Mouse (Mus musculus) forebrain, embryonic 13.5 days (tissue): Measurements from ENCODE around the gene Cyth1. TPM values are rescaled to one million over a fixed set of nuclear protein-coding genes. Genes with fewer than 3 reads are reported as not detected.

ENCODE experiments used
- ATAC-seq: fragments of 200-750 bp; cut with Nextera tagmentation; 2 replicates; pipeline ENCODE4 v1.8.0; 2017
- H3K27ac ChIP-seq: fragments of 300-500 bp; sonication (generic); 2 replicates; pipeline ENCODE4 v1.5.1; 2015; ENCODE audit warnings: inconsistent platforms, mild to moderate bottlenecking, moderate library complexity
- H3K27me3 ChIP-seq: fragments of 300-500 bp; sonication (generic); 2 replicates; pipeline ENCODE4 v1.6.1; 2015; ENCODE audit warnings: mild to moderate bottlenecking, inconsistent platforms
- H3K36me3 ChIP-seq: fragments of 300-500 bp; sonication (generic); 2 replicates; pipeline ENCODE4 v1.6.1; 2015; ENCODE audit warnings: mild to moderate bottlenecking, inconsistent platforms; ENCODE audit not compliant: poor library complexity, severe bottlenecking
- H3K4me1 ChIP-seq: fragments of 300-500 bp; sonication (generic); 2 replicates; pipeline ENCODE4 v1.6.1; 2015; ENCODE audit warnings: inconsistent platforms
- H3K4me2 ChIP-seq: fragments of 300-500 bp; sonication (generic); 2 replicates; pipeline ENCODE4 v1.6.1; 2015; ENCODE audit warnings: inconsistent platforms, mild to moderate bottlenecking, moderate library complexity
- H3K4me3 ChIP-seq: fragments of 300-500 bp; sonication (generic); 2 replicates; pipeline ENCODE4 v1.5.1; 2015; ENCODE audit warnings: mild to moderate bottlenecking, inconsistent platforms
- H3K9ac ChIP-seq: fragments of 300-500 bp; sonication (generic); 2 replicates; pipeline ENCODE4 v1.6.1; 2015; ENCODE audit warnings: mild to moderate bottlenecking, inconsistent platforms
- H3K9me3 ChIP-seq: fragments of 300-500 bp; sonication (generic); replicated peaks from 2 replicates; pipeline ENCODE4 v1.6.1; 2016; ENCODE audit warnings: inconsistent platforms
- WGBS: fragments of 180-500 bp; shearing (Covaris S2); methylation state at CpG from one replicate; pipeline ENCODE4 v1.1.7; 2015; 5-methylcytosine and 5-hydroxymethylcytosine counted together
- polyA plus RNA-seq: library from polyadenylated mRNA; unstranded; fragments of >200 nt; fragmentation: Nextera tagmentation; extraction: Ambion mirVana; gene quantifications from 2 replicates; pipeline ENCODE4 v1.2.1, GENCODE M21; 2015

Gene Cyth1
- polyA plus RNA-seq, 1 experiment from 2014 or later, result 22.7 TPM

DNA sequence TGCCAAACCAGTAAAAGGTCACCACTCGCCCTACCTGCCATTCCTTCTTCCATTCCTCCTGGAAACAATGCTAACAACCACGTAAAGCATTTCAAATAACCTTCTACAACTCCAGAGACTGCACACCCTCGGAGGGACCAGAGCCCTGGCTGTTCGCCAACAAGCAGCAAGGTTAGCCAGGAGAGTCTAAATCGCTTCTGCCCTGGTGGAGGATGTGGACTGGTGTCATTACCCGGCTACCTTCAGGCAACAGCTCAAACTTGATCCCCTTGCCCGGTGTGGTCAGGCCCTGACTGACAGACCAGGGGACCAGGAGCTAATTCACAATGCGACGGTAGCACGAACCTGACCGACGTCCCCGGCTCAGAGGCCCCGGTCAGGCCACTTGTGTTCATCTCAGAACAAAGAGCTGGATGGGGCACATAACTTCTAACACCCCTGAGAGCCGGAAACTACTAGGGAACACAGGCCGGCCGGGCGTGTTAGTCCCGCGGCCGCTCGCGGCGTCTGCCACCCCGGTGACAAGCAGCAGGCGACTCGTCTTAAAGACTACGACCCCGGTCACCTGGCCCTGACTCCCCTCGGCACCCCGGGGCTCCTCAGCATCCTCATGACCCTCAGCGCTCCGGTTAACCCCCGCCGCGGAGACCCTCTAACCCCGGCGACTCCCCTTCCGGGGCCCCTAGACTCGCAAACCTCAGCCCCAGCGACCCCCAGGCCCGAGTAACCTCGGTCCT, 865 bp downstream of the Cyth1 start:
- ATAC-seq, result 0 out of 2 replicates have a peak, but pooled peaks have one; percentile 5

DNA sequence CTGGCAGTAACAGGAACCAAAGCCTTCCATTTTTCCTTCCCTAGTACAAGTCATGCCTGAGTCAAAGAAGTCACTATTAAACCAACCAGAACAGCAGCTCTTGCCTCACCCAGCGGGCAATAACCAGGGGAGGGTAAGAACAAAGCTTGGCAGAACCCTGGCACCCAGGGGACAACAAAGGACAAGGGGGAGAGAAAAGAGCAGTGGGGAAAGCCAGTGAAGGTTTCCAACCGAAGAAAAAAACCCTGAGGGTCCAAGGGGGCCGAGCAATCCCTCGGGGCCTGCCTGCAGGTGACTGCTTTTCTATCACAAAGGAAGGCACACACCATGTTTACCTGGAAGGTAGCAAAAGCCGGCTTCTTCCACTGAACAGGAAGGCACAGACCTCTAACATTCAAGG, 1.7 kb downstream of the Cyth1 start:
- Histone ChIP-seq H3K36me3 (no peaks in the 10 kb centered on the region), H3K27ac (no peak overlapping the region), H3K9ac (peak overlapping the region; percentile 87), H3K27me3 (no peaks in the 10 kb centered on the region), H3K4me1 (peaks cover 28% of the 10 kb centered on the region), H3K9me3 (no peaks in the 10 kb centered on the region), H3K4me2 (peak overlapping the region; percentile 93), H3K4me3 (peak overlapping the region; percentile 83)
- ATAC-seq, result no peak
- 51% methylated on average over 5 of the region's 5 CpGs for WGBS

More for the DNA sequence above, 865 bp downstream of the Cyth1 start:
- peak overlapping the region; percentile 87 for H3K9ac ChIP-seq
- H3K4me2 ChIP-seq, result peak overlapping the region; percentile 93
- H3K27ac ChIP-seq, result no peak overlapping the region
- H3K4me1 ChIP-seq, result peaks cover 22% of the 10 kb centered on the region
- WGBS, result 2% methylated on average over 43 of the region's 43 CpGs
- H3K27me3 ChIP-seq, result no peaks in the 10 kb centered on the region
- H3K36me3 ChIP-seq, result no peaks in the 10 kb centered on the region
- H3K9me3 ChIP-seq, result no peaks in the 10 kb centered on the region
- peak overlapping the region; percentile 83 for H3K4me3 ChIP-seq

DNA sequence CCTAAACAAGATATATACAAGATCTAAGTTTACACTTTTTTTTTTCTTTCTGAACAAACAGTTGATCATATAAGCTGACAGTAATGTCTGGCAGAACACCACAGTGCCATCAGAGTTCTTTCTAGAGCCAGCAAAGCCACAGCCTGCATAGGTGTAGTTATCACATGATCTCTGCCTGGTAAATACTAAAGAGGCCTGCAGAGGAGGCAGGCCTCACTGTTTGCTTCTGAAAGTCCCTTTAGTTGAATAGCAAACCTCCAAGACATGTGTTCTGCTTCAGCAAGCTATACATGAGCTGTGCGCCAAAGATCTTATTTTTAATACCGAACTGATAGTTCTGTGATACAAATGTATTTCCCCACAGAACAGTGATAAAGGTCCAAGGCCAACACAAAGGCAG, 3.3 kb downstream of the Cyth1 start:
- Histone ChIP-seq H3K36me3 (no peaks in the 10 kb centered on the region), H3K27ac (no peak overlapping the region), H3K9ac (no peak overlapping the region), H3K27me3 (no peaks in the 10 kb centered on the region), H3K4me1 (peaks cover 28% of the 10 kb centered on the region), H3K4me3 (no peak overlapping the region), H3K4me2 (no peak overlapping the region), H3K9me3 (no peaks in the 10 kb centered on the region)
- 95% methylated on average over 2 of the region's 2 CpGs for WGBS
- no peak for ATAC-seq

DNA sequence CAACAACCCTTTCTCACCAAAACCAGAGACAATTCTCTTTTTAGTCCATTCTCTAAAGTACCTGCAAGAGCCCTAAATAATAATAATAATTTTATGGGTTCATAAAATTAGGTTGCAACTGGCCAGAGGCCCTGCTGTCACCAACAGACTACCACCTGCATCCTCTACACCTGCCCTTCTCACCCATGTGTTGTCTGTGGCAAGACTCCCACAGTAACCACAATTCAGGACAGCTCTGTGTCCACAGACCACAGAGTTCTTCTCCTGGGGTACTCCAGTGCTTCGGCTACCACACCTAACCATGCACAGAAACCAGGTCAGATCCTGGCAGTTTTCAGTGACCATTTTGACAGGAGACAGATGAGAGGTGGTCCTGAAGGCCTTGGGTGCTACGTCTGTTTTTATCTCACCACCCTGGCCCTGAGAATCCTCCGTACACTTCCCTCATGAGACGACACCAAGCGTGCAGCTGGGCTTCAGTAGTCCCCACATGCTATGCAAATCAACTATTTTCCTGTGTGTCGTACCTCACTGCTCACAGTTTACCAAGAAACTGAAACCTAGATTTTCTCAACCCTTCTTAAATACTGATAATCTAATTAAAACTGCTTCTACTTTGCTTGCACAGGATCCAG, 4.6 kb downstream of the Cyth1 start:
- H3K27me3 ChIP-seq, result no peaks in the 10 kb centered on the region
- no peak for ATAC-seq
- no peak overlapping the region for H3K27ac ChIP-seq
- WGBS, result 91% methylated on average over 6 of the region's 6 CpGs
- peaks cover 33% of the 10 kb centered on the region for H3K4me1 ChIP-seq
- no peak overlapping the region for H3K4me2 ChIP-seq
- H3K9ac ChIP-seq, result no peak overlapping the region
- no peaks in the 10 kb centered on the region for H3K36me3 ChIP-seq
- H3K4me3 ChIP-seq, result no peak overlapping the region
- no peaks in the 10 kb centered on the region for H3K9me3 ChIP-seq

DNA sequence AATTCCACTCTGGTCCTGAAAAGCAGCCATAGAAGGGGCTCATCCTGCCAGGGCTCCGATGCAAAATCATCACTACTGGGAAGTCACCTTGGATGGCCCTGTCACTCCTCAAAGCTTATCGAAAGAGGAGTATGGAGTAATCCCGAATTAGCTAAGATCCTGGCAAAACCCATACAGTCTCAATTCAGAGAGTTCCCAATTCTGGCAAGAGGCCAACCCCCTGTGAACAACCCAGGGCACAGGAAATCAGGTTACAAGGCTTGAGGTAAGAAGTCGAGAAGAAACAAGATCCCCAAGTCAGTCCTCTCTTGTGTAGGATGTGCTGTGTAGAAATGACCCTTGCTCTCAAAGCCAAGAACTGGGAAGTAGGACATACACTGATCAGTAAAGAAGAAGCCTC, 5.9 kb downstream of the Cyth1 start:
- WGBS, result 71% methylated on average over 4 of the region's 4 CpGs
- H3K9ac ChIP-seq, result no peak overlapping the region

DNA sequence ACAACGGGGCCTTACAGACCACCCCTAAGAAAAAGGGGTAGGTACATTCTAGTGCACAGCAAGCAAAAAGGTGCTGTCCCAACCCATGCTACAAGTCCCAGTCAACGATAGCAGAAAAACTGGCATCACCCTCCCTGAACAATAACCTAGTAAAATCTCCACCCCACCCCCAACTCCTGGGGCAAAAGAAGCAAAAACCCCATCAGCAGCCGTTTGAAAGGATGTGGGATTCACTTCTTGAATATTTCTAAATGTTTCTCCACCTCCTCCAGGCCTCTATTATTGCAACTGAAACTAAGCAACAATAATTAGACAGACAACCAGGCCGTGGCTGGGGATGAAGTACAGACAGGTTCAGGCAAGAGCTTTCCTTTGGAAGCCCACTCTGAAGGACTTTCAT, 8.0 kb downstream of the Cyth1 start:
- Histone ChIP-seq H3K9ac (no peak overlapping the region), H3K9me3 (no peaks in the 10 kb centered on the region), H3K4me2 (no peak overlapping the region), H3K4me3 (no peak overlapping the region), H3K27me3 (no peaks in the 10 kb centered on the region), H3K27ac (no peak overlapping the region), H3K4me1 (peaks cover 19% of the 10 kb centered on the region), H3K36me3 (no peaks in the 10 kb centered on the region)
- ATAC-seq, result no peak
- 78% methylated on average over 4 of the region's 4 CpGs for WGBS

More for the DNA sequence above, 5.9 kb downstream of the Cyth1 start:
- Histone ChIP-seq H3K36me3 (no peaks in the 10 kb centered on the region), H3K4me2 (no peak overlapping the region), H3K27ac (no peak overlapping the region), H3K4me1 (peaks cover 32% of the 10 kb centered on the region), H3K9me3 (no peaks in the 10 kb centered on the region), H3K27me3 (no peaks in the 10 kb centered on the region), H3K4me3 (no peak overlapping the region)
- ATAC-seq, result no peak

DNA sequence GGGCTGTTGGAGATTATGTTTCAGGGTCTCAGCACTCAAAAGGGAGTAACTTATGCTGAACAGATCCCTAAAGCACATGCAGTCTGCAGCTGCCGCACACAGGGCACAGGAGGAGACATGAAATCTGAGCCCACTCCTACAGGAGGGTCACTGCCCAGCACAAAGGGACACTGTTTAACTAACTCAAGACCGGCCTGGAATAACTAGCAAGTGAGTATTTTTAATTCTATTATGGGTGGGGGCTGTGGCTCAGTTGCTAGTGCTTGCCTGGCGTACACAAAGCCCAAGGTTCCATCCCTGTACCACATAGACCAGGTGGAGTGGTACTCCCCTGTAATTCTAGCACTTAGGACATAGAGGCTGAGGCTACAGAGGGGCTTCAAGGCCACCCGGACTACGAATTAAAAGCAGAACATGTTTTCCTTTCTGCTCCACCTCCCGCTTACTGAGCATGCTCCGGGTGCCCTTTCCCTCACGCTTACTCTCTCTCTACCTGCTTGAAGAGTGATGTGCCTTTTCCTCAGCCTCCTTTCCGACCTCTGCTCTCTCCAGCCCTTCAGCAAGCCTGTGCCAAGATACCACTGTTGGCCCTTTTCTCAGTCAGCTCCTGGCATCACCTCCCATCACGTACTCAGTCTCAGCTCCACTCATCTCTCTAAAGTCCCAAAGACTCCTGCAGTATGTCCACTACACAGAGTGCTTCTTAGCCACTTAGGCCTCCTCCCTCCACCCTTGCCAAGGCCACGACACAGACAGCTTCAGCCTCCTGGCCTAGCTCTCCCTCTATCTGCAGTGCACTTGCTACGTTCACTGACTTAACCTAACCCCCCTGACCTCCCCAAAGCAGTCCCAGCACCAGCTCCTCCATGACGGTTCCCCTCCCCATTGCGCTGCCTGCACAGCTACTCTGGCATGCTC, 8.9 kb downstream of the Cyth1 start:
- H3K4me1 ChIP-seq, result peaks cover 19% of the 10 kb centered on the region
- no peak overlapping the region for H3K4me3 ChIP-seq
- WGBS, result 52% methylated on average over 14 of the region's 14 CpGs
- no peak overlapping the region for H3K9ac ChIP-seq
- H3K27ac ChIP-seq, result peak overlapping the region; percentile 14; the same call in 1 of the 2 replicates
- H3K9me3 ChIP-seq, result no peaks in the 10 kb centered on the region
- no peak for ATAC-seq
- H3K27me3 ChIP-seq, result no peaks in the 10 kb centered on the region
- H3K36me3 ChIP-seq, result no peaks in the 10 kb centered on the region
- H3K4me2 ChIP-seq, result no peak overlapping the region

DNA sequence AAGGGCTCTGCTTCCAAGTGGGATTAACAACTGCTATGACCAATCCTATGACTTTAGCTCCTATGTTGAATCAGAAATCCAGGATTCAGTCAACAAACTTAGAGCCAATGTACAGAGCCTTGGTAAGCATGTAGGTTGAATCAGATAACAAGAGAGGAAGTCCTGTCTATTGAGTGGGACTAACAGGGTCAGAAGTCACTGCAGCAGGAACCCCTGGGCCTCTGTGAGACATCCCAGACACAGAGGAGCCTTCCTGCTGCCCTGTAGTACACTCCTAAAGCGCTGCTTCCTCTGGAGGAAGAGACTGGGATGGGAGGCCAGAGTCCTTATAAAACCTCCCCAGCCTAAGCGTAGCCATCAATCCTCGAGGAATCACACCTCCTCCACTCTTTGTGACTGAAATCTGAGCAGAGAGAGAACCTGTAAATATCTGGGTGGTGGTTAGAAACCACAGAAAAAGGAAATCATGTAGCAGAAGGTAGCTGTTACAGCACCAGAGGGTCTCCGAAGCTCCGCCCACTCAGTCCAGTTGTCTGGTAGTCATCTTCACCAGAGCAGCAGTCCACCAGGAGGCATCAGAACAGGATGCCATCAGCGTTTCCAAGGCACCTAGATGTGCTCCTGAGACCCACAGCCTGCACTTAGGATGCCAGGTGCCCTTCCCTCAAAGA, 11.7 kb downstream of the Cyth1 start:
- no peak for ATAC-seq
- no peaks in the 10 kb centered on the region for H3K27me3 ChIP-seq
- H3K4me2 ChIP-seq, result no peak overlapping the region
- WGBS, result 90% methylated on average over 6 of the region's 6 CpGs
- H3K9ac ChIP-seq, result no peak overlapping the region
- H3K4me3 ChIP-seq, result no peak overlapping the region
- H3K36me3 ChIP-seq, result no peaks in the 10 kb centered on the region
- no peaks in the 10 kb centered on the region for H3K9me3 ChIP-seq
- no peak overlapping the region for H3K27ac ChIP-seq
- H3K4me1 ChIP-seq, result peaks cover 17% of the 10 kb centered on the region

DNA sequence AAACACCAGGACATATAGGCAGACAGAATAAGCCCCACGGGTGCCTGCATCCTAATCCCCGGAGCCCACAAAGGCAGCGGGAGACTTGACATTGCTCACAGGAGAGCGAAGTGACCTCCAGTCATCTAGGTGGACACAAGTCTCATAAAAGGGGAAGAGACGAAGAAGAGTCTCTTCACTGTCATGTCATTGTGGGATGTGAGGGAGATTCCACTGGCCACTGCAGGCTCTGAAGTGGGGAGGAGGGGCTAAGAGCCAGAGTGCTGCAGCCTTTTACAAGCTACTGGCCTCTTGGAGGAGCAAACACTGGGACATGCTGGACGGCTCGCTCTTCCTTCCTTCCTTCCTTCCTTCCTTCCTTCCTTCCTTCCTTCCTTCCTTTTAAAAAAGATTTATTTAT, 13.5 kb downstream of the Cyth1 start:
- Histone ChIP-seq H3K9ac (no peak overlapping the region), H3K9me3 (no peaks in the 10 kb centered on the region), H3K27ac (no peak overlapping the region), H3K36me3 (no peaks in the 10 kb centered on the region), H3K27me3 (no peaks in the 10 kb centered on the region), H3K4me2 (no peak overlapping the region), H3K4me3 (no peak overlapping the region), H3K4me1 (peaks cover 15% of the 10 kb centered on the region)
- 85% methylated on average over 7 of the region's 7 CpGs for WGBS
- ATAC-seq, result no peak

DNA sequence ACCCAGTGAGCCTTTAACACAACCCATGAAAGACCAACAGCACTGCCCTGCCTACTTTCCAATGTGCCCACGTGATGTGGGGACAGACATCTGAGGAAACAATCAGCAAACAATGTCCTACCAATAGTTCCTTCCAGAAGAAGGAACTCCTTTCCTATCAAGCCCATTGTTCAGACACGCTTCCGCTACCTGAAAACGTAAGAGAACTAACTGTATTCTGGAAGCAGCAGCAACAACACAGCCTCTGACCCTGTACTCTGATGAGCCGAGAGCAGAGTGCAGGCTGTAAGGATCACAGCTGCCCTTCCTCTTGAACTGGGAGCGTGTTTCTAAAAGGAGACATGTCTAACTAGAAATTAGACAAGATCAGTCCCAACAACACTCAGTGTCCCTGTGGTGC, 13.9 kb downstream of the Cyth1 start:
- no peak for ATAC-seq
- Histone ChIP-seq H3K27me3 (no peaks in the 10 kb centered on the region), H3K4me3 (no peak overlapping the region), H3K4me1 (peaks cover 10% of the 10 kb centered on the region), H3K36me3 (no peaks in the 10 kb centered on the region), H3K27ac (no peak overlapping the region), H3K9ac (no peak overlapping the region), H3K4me2 (no peak overlapping the region), H3K9me3 (no peaks in the 10 kb centered on the region)
- 76% methylated on average over 6 of the region's 6 CpGs for WGBS

DNA sequence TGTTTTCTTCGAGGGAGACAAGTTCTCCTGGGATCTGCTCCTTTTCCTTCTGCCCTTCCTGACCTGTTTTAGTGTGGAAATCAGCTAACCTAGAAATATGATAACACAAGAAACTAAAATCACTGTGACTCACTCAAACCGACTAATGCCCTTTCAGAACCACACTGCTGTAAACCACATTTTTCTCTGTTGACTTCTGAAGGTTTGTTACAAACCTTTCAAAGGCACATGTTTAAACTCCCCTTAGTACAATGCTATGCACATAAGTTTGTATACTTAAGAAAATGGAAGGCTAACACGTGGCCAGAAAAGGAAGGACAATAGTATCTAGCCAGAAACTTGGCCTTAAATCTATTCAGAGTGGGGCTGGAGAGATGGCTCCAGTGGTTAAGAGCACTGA, 14.5 kb downstream of the Cyth1 start:
- 86% methylated on average over 3 of the region's 3 CpGs for WGBS
- H3K4me3 ChIP-seq, result no peak overlapping the region
- no peaks in the 10 kb centered on the region for H3K9me3 ChIP-seq
- ATAC-seq, result no peak
- H3K4me2 ChIP-seq, result no peak overlapping the region
- H3K36me3 ChIP-seq, result no peaks in the 10 kb centered on the region
- no peaks in the 10 kb centered on the region for H3K27me3 ChIP-seq
- no peak overlapping the region for H3K9ac ChIP-seq
- peaks cover 5% of the 10 kb centered on the region for H3K4me1 ChIP-seq
- H3K27ac ChIP-seq, result no peak overlapping the region
